Comparison of ENCODE assay signal across 8 mouse cellular contexts in the genomic region with DNA sequence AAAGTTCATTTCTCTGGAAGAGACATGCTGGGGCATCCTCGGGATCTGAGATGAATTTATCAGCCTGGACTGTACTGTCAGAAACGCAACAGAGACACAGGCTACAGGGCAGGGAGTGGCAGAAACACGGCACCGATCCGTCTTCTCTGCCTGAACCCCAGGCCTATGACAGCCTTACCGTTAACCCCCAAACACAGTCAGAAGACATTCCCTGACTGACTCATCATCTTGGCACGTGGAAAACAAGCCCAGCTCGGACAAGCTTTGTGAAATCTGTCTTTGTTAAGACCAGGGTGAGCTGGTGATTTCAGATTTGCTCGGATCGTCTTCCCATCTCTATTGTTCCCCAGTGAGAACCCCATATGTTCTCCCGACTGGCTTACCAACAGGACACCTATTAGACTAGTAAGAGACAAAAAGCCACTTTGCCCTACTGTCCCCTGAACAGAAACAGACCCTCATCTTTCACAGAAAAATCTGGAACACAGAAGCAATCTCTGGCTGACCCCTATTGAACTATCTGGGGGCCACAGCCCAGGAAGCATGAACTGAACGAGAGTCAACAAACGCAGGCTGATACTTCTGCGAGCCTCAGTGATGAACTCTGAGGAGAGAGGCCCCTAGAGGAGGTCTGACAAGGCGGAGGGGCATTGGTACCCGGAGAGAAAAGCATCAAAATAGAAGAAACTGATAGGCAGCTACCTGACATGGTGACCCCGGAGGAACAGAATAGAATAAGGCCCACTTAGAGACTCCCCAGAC. TPM values are rescaled to one million over a fixed set of nuclear protein-coding genes. Genes with fewer than 3 reads are reported as not detected.
DNase-seq lines count a peak whose midpoint lies in the region; ATAC-seq lines count a peak whose summit lies in the region.

No protein-coding gene starts in this region.

- peak overlapping the region; percentile 35; the same call in 1 of the 2 replicates for H3K27ac ChIP-seq in intestine, embryonic 14.5 days (ENCODE audit: low read depth)
- no peak overlapping the region; the same call in 1 of the 2 replicates for H3K27ac ChIP-seq in intestine, embryonic 15.5 days
- peak overlapping the region; percentile 63; the same call in 1 of the 2 replicates for H3K27ac ChIP-seq in forebrain, embryonic 14.5 days (ENCODE audit: low read depth, low read length)
- peak overlapping the region; percentile 65 for H3K27ac ChIP-seq in midbrain, embryonic 14.5 days (replicated peaks; ENCODE audit: low read depth, low read length)

- H3K4me1 ChIP-seq in intestine, embryonic 14.5 days (replicated peaks; ENCODE audit: control insufficient read depth, insufficient read depth, low read length), result peaks cover 14% of the 10 kb centered on the region
- H3K4me1 ChIP-seq in intestine, embryonic 15.5 days (replicated peaks), result peaks cover 15% of the 10 kb centered on the region; the same call in 1 of the 2 replicates
- H3K4me1 ChIP-seq in forebrain, embryonic 14.5 days (ENCODE audit: control insufficient read depth, insufficient read depth, low read length), result peaks cover 7% of the 10 kb centered on the region
- peaks cover 23% of the 10 kb centered on the region for H3K4me1 ChIP-seq in midbrain, embryonic 14.5 days (ENCODE audit: control insufficient read depth, insufficient read depth, low read length)

- H3K36me3 ChIP-seq in intestine, embryonic 14.5 days (ENCODE audit: control insufficient read depth, insufficient read depth, low read length), result no peaks in the 10 kb centered on the region
- H3K36me3 ChIP-seq in intestine, embryonic 15.5 days, result no peaks in the 10 kb centered on the region
- no peaks in the 10 kb centered on the region for H3K36me3 ChIP-seq in forebrain, embryonic 14.5 days (ENCODE audit: control insufficient read depth, insufficient read depth, low read length)
- H3K36me3 ChIP-seq in midbrain, embryonic 14.5 days (ENCODE audit: control insufficient read depth, insufficient read depth, low read length), result no peaks in the 10 kb centered on the region

- ATAC-seq in intestine, embryonic 14.5 days (replicated peaks; ENCODE audit: low FRiP score, low TSS enrichment, low read depth), result no peak
- no peak for ATAC-seq in intestine, embryonic 15.5 days
- ATAC-seq in forebrain, embryonic 14.5 days, result peak; percentile 61
- ATAC-seq in midbrain, embryonic 14.5 days (ENCODE audit: low FRiP score, low TSS enrichment), result no peak; the same call in 1 of the 2 replicates

- 39% methylated on average over 17 of the region's 17 CpGs for WGBS in intestine, embryonic 14.5 days
- WGBS in intestine, embryonic 15.5 days, result 44% methylated on average over 17 of the region's 17 CpGs
- WGBS in forebrain, embryonic 14.5 days, result 44% methylated on average over 17 of the region's 17 CpGs
- WGBS in midbrain, embryonic 14.5 days, result 25% methylated on average over 17 of the region's 17 CpGs

- no peak overlapping the region for H3K9ac ChIP-seq in intestine, embryonic 14.5 days (ENCODE audit: low read length)
- no peak overlapping the region for H3K9ac ChIP-seq in intestine, embryonic 15.5 days
- 0 out of 2 replicates have a peak overlapping the region, but pooled peaks have one; percentile 6 for H3K9ac ChIP-seq in forebrain, embryonic 14.5 days (ENCODE audit: low read length)
- H3K9ac ChIP-seq in midbrain, embryonic 14.5 days (replicated peaks; ENCODE audit: low read length), result no peak overlapping the region

- no peak overlapping the region for H3K4me3 ChIP-seq in intestine, embryonic 14.5 days (ENCODE audit: low read depth, low read length)
- H3K4me3 ChIP-seq in intestine, embryonic 15.5 days (replicated peaks), result no peak overlapping the region
- H3K4me3 ChIP-seq in forebrain, embryonic 14.5 days (ENCODE audit: low read depth, low read length), result no peak overlapping the region
- H3K4me3 ChIP-seq in midbrain, embryonic 14.5 days (replicated peaks; ENCODE audit: low read depth, low read length), result no peak overlapping the region

- no peak overlapping the region for H3K4me2 ChIP-seq in intestine, embryonic 14.5 days (ENCODE audit: low read length)
- H3K4me2 ChIP-seq in intestine, embryonic 15.5 days (replicated peaks), result no peak overlapping the region
- H3K4me2 ChIP-seq in forebrain, embryonic 14.5 days (ENCODE audit: low read length), result no peak overlapping the region
- H3K4me2 ChIP-seq in midbrain, embryonic 14.5 days (ENCODE audit: low read length), result no peak overlapping the region; the same call in 1 of the 2 replicates

- H3K9me3 ChIP-seq in intestine, embryonic 14.5 days (ENCODE audit: control insufficient read depth, low read length), result no peaks in the 10 kb centered on the region
- H3K9me3 ChIP-seq in intestine, embryonic 15.5 days, result no peaks in the 10 kb centered on the region
- no peaks in the 10 kb centered on the region for H3K9me3 ChIP-seq in forebrain, embryonic 14.5 days (replicated peaks; ENCODE audit: control insufficient read depth, low read length)
- H3K9me3 ChIP-seq in midbrain, embryonic 14.5 days (ENCODE audit: control insufficient read depth, low read length), result no peaks in the 10 kb centered on the region

- no peak for DNase-seq in intestine, embryonic 14.5 days (ENCODE audit: low spot score)
- peak; percentile 60 to 73 for DNase-seq in cerebellum, adult 18-20 months
- DNase-seq in forebrain, embryonic 14.5 days (ENCODE audit: low spot score), result peak; percentile 32
- DNase-seq in midbrain, embryonic 14.5 days, result peak; percentile 48
- DNase-seq in ovary, postnatal 14 days (ENCODE audit: low spot score), result no peak
- DNase-seq in right cerebral cortex, adult 18-20 months, result no peak
- DNase-seq in adrenal gland, adult (ENCODE audit: inconsistent age in 2 of 2, low spot score in 1 of 2), result no peak

- no peaks in the 10 kb centered on the region for H3K27me3 ChIP-seq in intestine, embryonic 14.5 days (replicated peaks; ENCODE audit: control insufficient read depth, insufficient read depth, low read length)
- no peaks in the 10 kb centered on the region for H3K27me3 ChIP-seq in intestine, embryonic 15.5 days (replicated peaks)
- no peaks in the 10 kb centered on the region for H3K27me3 ChIP-seq in forebrain, embryonic 14.5 days (replicated peaks; ENCODE audit: control insufficient read depth, insufficient read depth, low read length)
- no peaks in the 10 kb centered on the region for H3K27me3 ChIP-seq in midbrain, embryonic 14.5 days (ENCODE audit: control insufficient read depth, insufficient read depth, low read length)

RNA-seq across cellular contexts. Expression of gene Chst15, which starts 55.9 kb away (rescaled TPM):
- polyA plus RNA-seq in intestine, embryonic 14.5 days (2014; fragmentation: Nextera tagmentation; extraction: Ambion mirVana), result 29.1 and 32.1 TPM in 2 replicates
- 23.0 and 23.1 TPM in 2 replicates for polyA plus RNA-seq in intestine, embryonic 15.5 days (2015; fragmentation: Nextera tagmentation; extraction: Ambion mirVana)
- 8.4 and 10.8 TPM in 2 replicates for polyA plus RNA-seq in forebrain, embryonic 14.5 days (2014; fragmentation: Nextera tagmentation; extraction: Ambion mirVana)
- 13.3 and 17.8 TPM in 2 replicates for polyA plus RNA-seq in midbrain, embryonic 14.5 days (2014; fragmentation: Nextera tagmentation; extraction: Ambion mirVana)

Comparison
In these comparisons a context has a peak if more than half of its experiments do, and no peak if none do; other contexts are left out.
1. DNase-seq: peak in cerebellum, adult 18-20 months (2 of 2), forebrain, embryonic 14.5 days (single experiment) and midbrain, embryonic 14.5 days (single experiment); none in intestine, embryonic 14.5 days (single experiment), ovary, postnatal 14 days (single experiment), right cerebral cortex, adult 18-20 months (single experiment) and adrenal gland, adult (0 of 2).